Mouse (Mus musculus): ENCODE data around the gene Mrm3. TPM values are rescaled to one million over a fixed set of nuclear protein-coding genes. Genes with fewer than 3 reads are reported as not detected.
A peak's percentile ranks its signal among the peaks of the same experiment; 100 is the strongest.

Mrm3 gene
- polyA plus RNA-seq, 1 experiment from 2014 or later = 24.6 TPM

GRCm38 (mm10) chr11:76215011-76215410 lies 28.5 kb upstream of the Mrm3 start:
- no peak overlapping the region for H3K9ac ChIP-seq (replicated peaks; ENCODE audit: low read depth, low read length)
- H3K4me1 ChIP-seq (replicated peaks; ENCODE audit: control insufficient read depth, insufficient read depth, low read length) = peaks cover 7% of the 10 kb centered on the region
- no peak overlapping the region for H3K27ac ChIP-seq (ENCODE audit: low read length)
- no peak overlapping the region for H3K4me2 ChIP-seq (ENCODE audit: low read length)
- peaks cover 5% of the 10 kb centered on the region; the same call in 1 of the 2 replicates for H3K36me3 ChIP-seq (ENCODE audit: control insufficient read depth, insufficient read depth)
- 98% methylated on average over 2 of the region's 2 CpGs for WGBS
- H3K4me3 ChIP-seq (replicated peaks; ENCODE audit: low read length) = no peak overlapping the region
- no peak for ATAC-seq
- no peaks in the 10 kb centered on the region for H3K9me3 ChIP-seq (ENCODE audit: control insufficient read depth, low read length)
- H3K27me3 ChIP-seq (replicated peaks; ENCODE audit: control insufficient read depth, insufficient read depth, low read length) = no peaks in the 10 kb centered on the region

DNA sequence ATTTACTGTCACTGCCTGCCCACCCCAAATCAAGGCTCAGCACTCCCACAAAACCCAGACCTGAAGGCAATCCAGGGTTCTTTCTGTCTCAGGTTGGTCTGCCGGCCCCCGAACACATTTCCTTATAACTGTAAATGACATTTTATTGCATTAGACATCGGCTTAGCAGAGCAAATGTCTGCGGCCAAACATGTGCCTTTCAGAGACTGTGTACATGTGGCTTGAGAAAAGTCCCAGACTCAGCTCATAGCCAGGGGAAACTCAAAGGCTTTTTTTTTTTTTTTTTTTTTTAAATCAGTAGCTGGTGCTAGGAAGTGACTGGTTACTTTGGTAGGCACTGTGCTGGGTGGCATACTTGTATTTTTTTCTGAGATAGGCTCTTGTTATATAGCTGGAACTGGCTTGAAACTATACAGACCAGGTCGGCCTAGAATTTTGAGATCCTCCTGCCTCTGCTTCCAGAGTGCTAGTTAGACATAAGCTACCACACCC lies 27.4 kb upstream of the Mrm3 start:
- Histone ChIP-seq H3K4me2 (ENCODE audit: low read length) (no peak overlapping the region; the same call in 1 of the 2 replicates), H3K9me3 (ENCODE audit: control insufficient read depth, low read length) (no peaks in the 10 kb centered on the region), H3K9ac (replicated peaks; ENCODE audit: low read depth, low read length) (no peak overlapping the region), H3K4me3 (replicated peaks; ENCODE audit: low read length) (0 out of 2 replicates have a peak overlapping the region, but pooled peaks have one; percentile 89), H3K27ac (ENCODE audit: low read length) (no peak overlapping the region), H3K4me1 (replicated peaks; ENCODE audit: control insufficient read depth, insufficient read depth, low read length) (peaks cover 7% of the 10 kb centered on the region), H3K27me3 (replicated peaks; ENCODE audit: control insufficient read depth, insufficient read depth, low read length) (no peaks in the 10 kb centered on the region), H3K36me3 (ENCODE audit: control insufficient read depth, insufficient read depth) (peaks cover 5% of the 10 kb centered on the region; the same call in 1 of the 2 replicates)
- 93% methylated on average over 5 of the region's 5 CpGs for WGBS
- ATAC-seq = no peak

DNA sequence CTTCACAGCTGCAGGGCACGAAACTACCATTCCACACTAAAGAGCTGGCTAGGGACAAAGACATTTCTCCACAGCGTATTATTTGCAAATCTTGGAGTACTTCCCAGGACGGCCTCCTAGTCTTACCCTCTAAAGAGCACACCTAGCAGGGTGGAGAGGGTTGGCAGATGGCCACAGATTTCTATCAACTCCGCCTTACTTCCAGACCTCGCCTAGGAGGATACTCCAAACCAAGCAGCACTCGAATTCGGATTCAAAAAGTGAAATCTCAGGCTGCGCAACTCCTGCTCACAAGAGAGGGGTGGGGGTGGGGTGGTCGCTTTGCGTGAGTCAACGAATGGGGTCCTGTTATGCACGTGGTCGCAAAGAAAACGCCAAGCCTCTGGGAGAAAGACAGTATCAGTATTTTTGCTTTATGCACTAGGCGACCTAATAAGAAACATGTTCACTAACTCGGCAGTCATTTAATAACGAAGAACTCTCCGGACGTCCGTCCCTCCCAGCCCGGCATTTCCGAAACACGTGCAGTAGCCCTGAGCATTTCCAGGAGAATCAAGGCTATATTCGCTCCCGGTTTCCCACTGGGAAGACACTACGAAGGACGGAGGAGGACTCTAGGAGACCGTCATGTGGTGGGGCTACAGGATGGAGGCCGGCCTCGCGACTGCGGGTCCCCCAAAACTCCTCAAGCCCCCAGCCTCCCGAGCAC lies 26.7 kb upstream of the Mrm3 start:
- Histone ChIP-seq H3K9ac (replicated peaks; ENCODE audit: low read depth, low read length) (peak overlapping the region; percentile 96), H3K9me3 (ENCODE audit: control insufficient read depth, low read length) (no peaks in the 10 kb centered on the region), H3K27ac (ENCODE audit: low read length) (peak overlapping the region; percentile 91), H3K4me3 (replicated peaks; ENCODE audit: low read length) (peak overlapping the region; percentile 89), H3K36me3 (ENCODE audit: control insufficient read depth, insufficient read depth) (peaks cover 5% of the 10 kb centered on the region; the same call in 1 of the 2 replicates), H3K4me1 (replicated peaks; ENCODE audit: control insufficient read depth, insufficient read depth, low read length) (peaks cover 7% of the 10 kb centered on the region), H3K4me2 (ENCODE audit: low read length) (peak overlapping the region; percentile 74), H3K27me3 (replicated peaks; ENCODE audit: control insufficient read depth, insufficient read depth, low read length) (no peaks in the 10 kb centered on the region)
- WGBS = 2% methylated on average over 33 of the region's 33 CpGs
- ATAC-seq = peak; percentile 51

DNA sequence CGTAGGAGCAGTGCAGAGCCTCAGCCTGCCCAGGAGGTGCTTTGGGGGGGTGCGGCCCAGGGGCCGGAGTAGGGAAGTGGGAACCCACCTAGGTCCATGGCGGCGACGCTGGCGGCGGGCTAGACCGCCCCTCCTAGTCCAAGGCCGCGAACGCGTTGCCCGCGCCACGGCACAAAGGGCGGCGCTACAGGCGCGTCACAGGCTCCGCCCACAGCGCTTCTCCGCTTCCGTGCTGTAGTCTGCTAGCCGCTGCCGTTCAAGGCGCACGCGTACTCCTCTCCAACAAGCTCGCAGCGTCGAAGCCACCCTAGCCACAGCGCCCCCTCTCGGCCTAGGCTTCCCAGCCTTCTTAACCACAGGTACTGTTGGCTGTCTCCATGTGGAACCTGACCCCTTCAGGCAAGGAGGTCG lies 26.1 kb upstream of the Mrm3 start, which contains the start of the genes Dbil5 and Gemin4:
Gene Dbil5 (plus strand): TSS at position 219 of the 411 bp plus-strand sequence.
Gene Gemin4 (minus strand): TSS at position 275 of the 411 bp plus-strand sequence.
- H3K9ac ChIP-seq (replicated peaks; ENCODE audit: low read depth, low read length) = peak within 1 kb of the TSS; percentile 96
- peak within 1 kb of the TSS; percentile 74 for H3K4me2 ChIP-seq (ENCODE audit: low read length)
- H3K27me3 ChIP-seq (replicated peaks; ENCODE audit: control insufficient read depth, insufficient read depth, low read length) = no peaks in the 10 kb centered on the region
- peaks cover 7% of the 10 kb centered on the region for H3K4me1 ChIP-seq (replicated peaks; ENCODE audit: control insufficient read depth, insufficient read depth, low read length)
- peak within 1 kb of the TSS; percentile 91 for H3K27ac ChIP-seq (ENCODE audit: low read length)
- peak; percentile 99 for ATAC-seq
- H3K9me3 ChIP-seq (ENCODE audit: control insufficient read depth, low read length) = no peaks in the 10 kb centered on the region
- H3K4me3 ChIP-seq (replicated peaks; ENCODE audit: low read length) = peak within 1 kb of the TSS; percentile 89
- WGBS = under 1% methylated on average over 35 of the region's 35 CpGs
- peaks cover 8% of the 10 kb centered on the region; the same call in 1 of the 2 replicates for H3K36me3 ChIP-seq (ENCODE audit: control insufficient read depth, insufficient read depth)

DNA sequence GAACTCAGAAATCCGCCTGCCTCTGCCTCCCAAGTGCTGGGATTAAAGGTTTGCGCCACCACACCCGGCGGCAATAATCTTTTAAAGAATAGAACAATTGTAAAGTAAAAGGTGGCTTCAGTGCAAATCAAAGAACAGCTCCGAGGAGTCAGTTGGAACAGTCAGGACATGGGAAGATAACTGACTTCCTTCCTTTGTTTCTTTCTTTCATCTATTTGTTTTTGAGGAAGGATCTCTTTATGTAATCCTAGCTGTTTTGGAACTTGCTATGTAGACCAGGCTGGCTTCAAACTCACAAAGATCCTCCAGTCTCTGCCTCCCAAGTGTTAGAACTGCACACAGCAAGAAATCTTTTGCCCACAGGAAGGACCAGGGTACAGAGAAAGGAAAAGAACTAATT lies 18.9 kb upstream of the Mrm3 start:
- Histone ChIP-seq H3K9ac (replicated peaks; ENCODE audit: low read depth, low read length) (no peak overlapping the region), H3K4me2 (ENCODE audit: low read length) (no peak overlapping the region), H3K4me1 (replicated peaks; ENCODE audit: control insufficient read depth, insufficient read depth, low read length) (no peaks in the 10 kb centered on the region), H3K4me3 (replicated peaks; ENCODE audit: low read length) (no peak overlapping the region), H3K9me3 (ENCODE audit: control insufficient read depth, low read length) (no peaks in the 10 kb centered on the region), H3K27me3 (replicated peaks; ENCODE audit: control insufficient read depth, insufficient read depth, low read length) (no peaks in the 10 kb centered on the region), H3K27ac (ENCODE audit: low read length) (no peak overlapping the region), H3K36me3 (ENCODE audit: control insufficient read depth, insufficient read depth) (0 out of 2 replicates have a peak, but pooled peaks cover 3% of the 10 kb centered on the region)
- no peak for ATAC-seq
- 91% methylated on average over 5 of the region's 5 CpGs for WGBS

GRCm38 (mm10) chr11:76225051-76225450 lies 18.5 kb upstream of the Mrm3 start:
- ATAC-seq = no peak
- Histone ChIP-seq H3K4me3 (replicated peaks; ENCODE audit: low read length) (no peak overlapping the region), H3K4me1 (replicated peaks; ENCODE audit: control insufficient read depth, insufficient read depth, low read length) (no peaks in the 10 kb centered on the region), H3K9me3 (ENCODE audit: control insufficient read depth, low read length) (no peaks in the 10 kb centered on the region), H3K4me2 (ENCODE audit: low read length) (no peak overlapping the region), H3K9ac (replicated peaks; ENCODE audit: low read depth, low read length) (no peak overlapping the region), H3K36me3 (ENCODE audit: control insufficient read depth, insufficient read depth) (0 out of 2 replicates have a peak, but pooled peaks cover 3% of the 10 kb centered on the region), H3K27me3 (replicated peaks; ENCODE audit: control insufficient read depth, insufficient read depth, low read length) (no peaks in the 10 kb centered on the region), H3K27ac (ENCODE audit: low read length) (no peak overlapping the region)

DNA sequence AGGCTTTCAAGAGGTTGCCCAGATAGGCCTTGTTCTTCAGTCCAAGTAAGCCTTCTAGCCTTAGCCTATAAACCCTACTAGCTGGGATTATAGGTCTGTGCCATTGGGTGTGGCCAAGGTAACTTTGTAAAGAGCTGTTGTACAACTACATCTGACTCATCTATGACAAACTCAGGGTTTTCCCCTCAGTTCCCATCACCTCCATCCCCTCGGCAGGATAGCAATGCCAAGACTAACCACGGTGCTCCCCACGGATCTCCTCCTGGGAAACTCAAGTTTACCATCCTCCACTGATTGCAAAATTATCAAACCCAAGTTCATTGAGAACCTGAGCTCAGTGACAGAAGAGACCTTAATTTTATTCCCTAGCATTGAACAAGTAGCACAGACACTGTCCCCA lies 7.4 kb upstream of the Mrm3 start:
- H3K4me1 ChIP-seq (replicated peaks; ENCODE audit: control insufficient read depth, insufficient read depth, low read length) = no peaks in the 10 kb centered on the region
- no peak overlapping the region for H3K27ac ChIP-seq (ENCODE audit: low read length)
- H3K9ac ChIP-seq (replicated peaks; ENCODE audit: low read depth, low read length) = no peak overlapping the region
- peaks cover 25% of the 10 kb centered on the region for H3K36me3 ChIP-seq (ENCODE audit: control insufficient read depth, insufficient read depth)
- H3K4me2 ChIP-seq (ENCODE audit: low read length) = no peak overlapping the region
- H3K4me3 ChIP-seq (replicated peaks; ENCODE audit: low read length) = no peak overlapping the region
- 97% methylated on average over 3 of the region's 3 CpGs for WGBS
- no peaks in the 10 kb centered on the region for H3K27me3 ChIP-seq (replicated peaks; ENCODE audit: control insufficient read depth, insufficient read depth, low read length)
- no peak for ATAC-seq
- H3K9me3 ChIP-seq (ENCODE audit: control insufficient read depth, low read length) = no peaks in the 10 kb centered on the region

GRCm38 (mm10) chr11:76239750-76240149 lies 3.8 kb upstream of the Mrm3 start:
- no peaks in the 10 kb centered on the region for H3K9me3 ChIP-seq (ENCODE audit: control insufficient read depth, low read length)
- 97% methylated on average over 2 of the region's 2 CpGs for WGBS
- H3K9ac ChIP-seq (replicated peaks; ENCODE audit: low read depth, low read length) = no peak overlapping the region
- no peak overlapping the region for H3K4me2 ChIP-seq (ENCODE audit: low read length)
- peaks cover 6% of the 10 kb centered on the region for H3K36me3 ChIP-seq (ENCODE audit: control insufficient read depth, insufficient read depth)
- peaks cover 13% of the 10 kb centered on the region for H3K4me1 ChIP-seq (replicated peaks; ENCODE audit: control insufficient read depth, insufficient read depth, low read length)
- H3K27ac ChIP-seq (ENCODE audit: low read length) = no peak overlapping the region
- no peak overlapping the region for H3K4me3 ChIP-seq (replicated peaks; ENCODE audit: low read length)
- no peaks in the 10 kb centered on the region for H3K27me3 ChIP-seq (replicated peaks; ENCODE audit: control insufficient read depth, insufficient read depth, low read length)
- ATAC-seq = no peak

- Histone ChIP-seq H3K27me3 (replicated peaks; ENCODE audit: control insufficient read depth, insufficient read depth, low read length) (no peaks in the 10 kb centered on the region), H3K4me1 (replicated peaks; ENCODE audit: control insufficient read depth, insufficient read depth, low read length) (peaks cover 16% of the 10 kb centered on the region), H3K36me3 (ENCODE audit: control insufficient read depth, insufficient read depth) (peaks cover 2% of the 10 kb centered on the region; the same call in 1 of the 2 replicates), H3K9me3 (ENCODE audit: control insufficient read depth, low read length) (no peaks in the 10 kb centered on the region), H3K4me3 (replicated peaks; ENCODE audit: low read length) (peak overlapping the region; percentile 68), H3K9ac (replicated peaks; ENCODE audit: low read depth, low read length) (peak overlapping the region; percentile 77), H3K4me2 (ENCODE audit: low read length) (peak overlapping the region; percentile 87), H3K27ac (ENCODE audit: low read length) (no peak overlapping the region)
- no peak; the same call in 1 of the 2 replicates for ATAC-seq
- 2% methylated on average over 34 of the region's 34 CpGs for WGBS
Measured at GRCm38 (mm10) chr11:76243811-76244546, 464 bp downstream of the Mrm3 start.

All from forebrain, embryonic 16.5 days (tissue).